ENCODE assay signal across 27 mouse cellular contexts in genomic region chr16:94210689-94211357, GRCm38 (mm10).
DNase-seq lines count a peak whose midpoint lies in the region; ATAC-seq and TF ChIP-seq lines count a peak whose summit lies in the region.
"Had no signal": no experiment of that assay in that cellular context is flagged by ENCODE, and none has a peak within 500 bp of the region (broad histone marks: within the 10 kb centered on the region; RNA-seq: fewer than 3 reads in every experiment).

No protein-coding gene starts in this region.

- no peak for TF ChIP-seq EP300 in stomach, postnatal 0 days (optimal IDR thresholded peaks at IDR 0.05)

- no peaks in the 10 kb centered on the region for H3K27me3 ChIP-seq in embryonic facial prominence, embryonic 14.5 days (replicated peaks; ENCODE audit: control insufficient read depth, insufficient read depth, low read length)
- peaks cover 10% of the 10 kb centered on the region; the same call in 1 of the 2 replicates for H3K27me3 ChIP-seq in embryonic facial prominence, embryonic 10.5 days (replicated peaks; ENCODE audit: low read depth, poor library complexity, severe bottlenecking)
- H3K27me3 ChIP-seq in stomach, embryonic 14.5 days (ENCODE audit: control insufficient read depth, insufficient read depth, low read length): no peaks in the 10 kb centered on the region
- H3K27me3 ChIP-seq in stomach, postnatal 0 days (ENCODE audit: control insufficient read depth, insufficient read depth, low read length): no peaks in the 10 kb centered on the region
- peaks cover 30% of the 10 kb centered on the region for H3K27me3 ChIP-seq in limb, embryonic 15.5 days
- no peaks in the 10 kb centered on the region for H3K27me3 ChIP-seq in forebrain, embryonic 16.5 days (replicated peaks; ENCODE audit: control insufficient read depth, insufficient read depth, low read length)
- peaks cover 18% of the 10 kb centered on the region; the same call in 1 of the 2 replicates for H3K27me3 ChIP-seq in forebrain, embryonic 10.5 days (ENCODE audit: poor library complexity, severe bottlenecking)
- H3K27me3 ChIP-seq: forebrain, embryonic 15.5 days; heart, embryonic 15.5 days; intestine, embryonic 15.5 days had no signal

- TF ChIP-seq CTCF in stomach, postnatal 0 days (IDR thresholded peaks at IDR 0.05; ENCODE audit: low read depth): no peak

- H3K4me2 ChIP-seq in embryonic facial prominence, embryonic 14.5 days (ENCODE audit: low read depth, low read length): no peak overlapping the region; the same call in 1 of the 2 replicates
- H3K4me2 ChIP-seq in stomach, embryonic 14.5 days (replicated peaks; ENCODE audit: low read depth, low read length): no peak overlapping the region
- H3K4me2 ChIP-seq in stomach, postnatal 0 days (replicated peaks; ENCODE audit: low read depth): no peak overlapping the region
- no peak overlapping the region for H3K4me2 ChIP-seq in limb, embryonic 15.5 days
- H3K4me2 ChIP-seq in forebrain, embryonic 16.5 days (ENCODE audit: low read length): no peak overlapping the region
- H3K4me2 ChIP-seq: embryonic facial prominence, embryonic 13.5 days; forebrain, embryonic 15.5 days; heart, embryonic 11.5 days; heart, embryonic 15.5 days; hindbrain, embryonic 14.5 days; intestine, embryonic 15.5 days had no signal

- no peaks in the 10 kb centered on the region for H3K36me3 ChIP-seq in embryonic facial prominence, embryonic 14.5 days (ENCODE audit: control insufficient read depth, insufficient read depth, low read length)
- H3K36me3 ChIP-seq in embryonic facial prominence, embryonic 10.5 days (replicated peaks): no peaks in the 10 kb centered on the region
- H3K36me3 ChIP-seq in stomach, embryonic 14.5 days (ENCODE audit: control insufficient read depth, insufficient read depth, low read length): no peaks in the 10 kb centered on the region
- no peaks in the 10 kb centered on the region for H3K36me3 ChIP-seq in stomach, postnatal 0 days (ENCODE audit: control insufficient read depth, insufficient read depth, low read length)
- H3K36me3 ChIP-seq in limb, embryonic 15.5 days: no peaks in the 10 kb centered on the region
- H3K36me3 ChIP-seq in forebrain, embryonic 16.5 days (ENCODE audit: control insufficient read depth, insufficient read depth): no peaks in the 10 kb centered on the region
- no peaks in the 10 kb centered on the region for H3K36me3 ChIP-seq in forebrain, embryonic 10.5 days (replicated peaks)
- H3K36me3 ChIP-seq: embryonic facial prominence, embryonic 13.5 days; forebrain, embryonic 15.5 days; G1E; heart, embryonic 15.5 days; hindbrain, embryonic 10.5 days; intestine, embryonic 15.5 days had no signal

- no peak overlapping the region for H3K4me3 ChIP-seq in embryonic facial prominence, embryonic 14.5 days (ENCODE audit: low read depth, low read length)
- no peak overlapping the region for H3K4me3 ChIP-seq in embryonic facial prominence, embryonic 10.5 days
- H3K4me3 ChIP-seq in stomach, embryonic 14.5 days (ENCODE audit: low read depth, low read length): no peak overlapping the region
- no peak overlapping the region for H3K4me3 ChIP-seq in stomach, postnatal 0 days (ENCODE audit: low read depth, low read length)
- H3K4me3 ChIP-seq in limb, embryonic 15.5 days: no peak overlapping the region
- no peak overlapping the region for H3K4me3 ChIP-seq in forebrain, embryonic 16.5 days (replicated peaks; ENCODE audit: low read length)
- no peak overlapping the region for H3K4me3 ChIP-seq in forebrain, embryonic 10.5 days
- H3K4me3 ChIP-seq: embryonic facial prominence, embryonic 13.5 days; erythroblast, embryonic 14.5 days; forebrain, embryonic 15.5 days; gastrocnemius, adult 2 months; heart, embryonic 15.5 days; hindbrain, embryonic 10.5 days; intestine, embryonic 15.5 days had no signal

- peaks cover 9% of the 10 kb centered on the region; the same call in 1 of the 2 replicates for H3K4me1 ChIP-seq in embryonic facial prominence, embryonic 14.5 days (ENCODE audit: control insufficient read depth, insufficient read depth, low read length)
- H3K4me1 ChIP-seq in embryonic facial prominence, embryonic 10.5 days: peaks cover 5% of the 10 kb centered on the region; the same call in 1 of the 2 replicates
- H3K4me1 ChIP-seq in stomach, embryonic 14.5 days (ENCODE audit: control insufficient read depth, insufficient read depth, low read length): no peaks in the 10 kb centered on the region
- H3K4me1 ChIP-seq in stomach, postnatal 0 days (replicated peaks; ENCODE audit: control insufficient read depth, insufficient read depth): no peaks in the 10 kb centered on the region; the same call in 1 of the 2 replicates
- peaks cover 21% of the 10 kb centered on the region for H3K4me1 ChIP-seq in limb, embryonic 15.5 days
- H3K4me1 ChIP-seq in forebrain, embryonic 16.5 days (replicated peaks; ENCODE audit: control insufficient read depth, insufficient read depth, low read length): no peaks in the 10 kb centered on the region
- H3K4me1 ChIP-seq in forebrain, embryonic 10.5 days: no peaks in the 10 kb centered on the region; the same call in 1 of the 2 replicates
- H3K4me1 ChIP-seq: forebrain, embryonic 15.5 days; intestine, embryonic 15.5 days had no signal

- H3K9me3 ChIP-seq in embryonic facial prominence, embryonic 14.5 days (ENCODE audit: control insufficient read depth, low read length): 0 out of 2 replicates have a peak, but pooled peaks cover 7% of the 10 kb centered on the region
- peaks cover 4% of the 10 kb centered on the region; the same call in 1 of the 2 replicates for H3K9me3 ChIP-seq in embryonic facial prominence, embryonic 10.5 days
- no peaks in the 10 kb centered on the region for H3K9me3 ChIP-seq in stomach, embryonic 14.5 days (ENCODE audit: control insufficient read depth, low read depth, low read length)
- no peaks in the 10 kb centered on the region for H3K9me3 ChIP-seq in stomach, postnatal 0 days (ENCODE audit: control insufficient read depth, low read length)
- H3K9me3 ChIP-seq in limb, embryonic 15.5 days: 0 out of 2 replicates have a peak, but pooled peaks cover 5% of the 10 kb centered on the region
- H3K9me3 ChIP-seq in forebrain, embryonic 16.5 days (ENCODE audit: control insufficient read depth, low read length): no peaks in the 10 kb centered on the region
- peaks cover 10% of the 10 kb centered on the region for H3K9me3 ChIP-seq in forebrain, embryonic 10.5 days
- H3K9me3 ChIP-seq: forebrain, embryonic 15.5 days; G1E; intestine, embryonic 15.5 days had no signal

- 59% methylated on average over 15 of the region's 15 CpGs for WGBS in embryonic facial prominence, embryonic 14.5 days
- WGBS in embryonic facial prominence, embryonic 10.5 days: 87% methylated on average over 15 of the region's 15 CpGs
- 66% methylated on average over 15 of the region's 15 CpGs for whole genome bisulfite sequencing in stomach, embryonic 14.5 days
- 62% methylated on average over 15 of the region's 15 CpGs for WGBS in stomach, postnatal 0 days
- WGBS in limb, embryonic 15.5 days: 44% methylated on average over 15 of the region's 15 CpGs
- WGBS in forebrain, embryonic 16.5 days: 92% methylated on average over 15 of the region's 15 CpGs
- WGBS in forebrain, embryonic 10.5 days: 90% methylated on average over 15 of the region's 15 CpGs

- H3K9ac ChIP-seq in embryonic facial prominence, embryonic 14.5 days (ENCODE audit: low read depth, low read length): no peak overlapping the region
- no peak overlapping the region for H3K9ac ChIP-seq in stomach, embryonic 14.5 days (replicated peaks; ENCODE audit: low read depth, low read length)
- no peak overlapping the region for H3K9ac ChIP-seq in stomach, postnatal 0 days (ENCODE audit: low read length)
- no peak overlapping the region for H3K9ac ChIP-seq in limb, embryonic 15.5 days
- H3K9ac ChIP-seq in forebrain, embryonic 16.5 days (replicated peaks; ENCODE audit: low read depth, low read length): no peak overlapping the region
- H3K9ac ChIP-seq: embryonic facial prominence, embryonic 13.5 days; forebrain, embryonic 15.5 days; heart, embryonic 15.5 days; hindbrain, embryonic 14.5 days; intestine, embryonic 15.5 days had no signal

- peak; percentile 58 for DNase-seq in embryonic facial prominence, embryonic 14.5 days (ENCODE audit: low spot score)
- no peak for DNase-seq in embryonic facial prominence, embryonic 10.5 days (ENCODE audit: low spot score)
- DNase-seq in stomach, postnatal 0 days (ENCODE audit: low spot score): no peak
- DNase-seq in forebrain, embryonic 10.5 days (ENCODE audit: extremely low spot score, low spot score): no peak
- DNase-seq: adrenal gland, postnatal 14 days; B cell, adult 2 months; cerebellum, adult 11-12 months; cerebellum, adult 9-10 months; cerebellum, postnatal 25 days; gastrocnemius, adult 2 months; gastrocnemius, postnatal 36 days; heart, adult 18-20 months; heart, postnatal 14 days had no signal

- no peak for ATAC-seq in embryonic facial prominence, embryonic 14.5 days (ENCODE audit: low read depth)
- no peak; the same call in 1 of the 2 replicates for ATAC-seq in stomach, embryonic 14.5 days (ENCODE audit: insufficient number of reproducible peaks, insufficient read depth, low FRiP score, low read depth)
- no peak for ATAC-seq in stomach, postnatal 0 days (ENCODE audit: low FRiP score, low TSS enrichment)
- ATAC-seq in limb, embryonic 15.5 days (ENCODE audit: insufficient number of reproducible peaks, low FRiP score, low TSS enrichment, low read depth): peak; percentile 68; the same call in 1 of the 2 replicates
- no peak for ATAC-seq in forebrain, embryonic 16.5 days
- ATAC-seq: activated CD4-positive, CD25-positive, alpha-beta regulatory T cell, adult 4 months; CD4-positive, CD25-positive, alpha-beta regulatory T cell, adult 4 months; forebrain, embryonic 15.5 days; intestine, embryonic 15.5 days had no signal

- H3K27ac ChIP-seq in embryonic facial prominence, embryonic 14.5 days (replicated peaks; ENCODE audit: low read depth, low read length): 0 out of 2 replicates have a peak overlapping the region, but pooled peaks have one; percentile 24
- H3K27ac ChIP-seq in embryonic facial prominence, embryonic 10.5 days (replicated peaks): no peak overlapping the region
- H3K27ac ChIP-seq in stomach, embryonic 14.5 days (ENCODE audit: low read length): peak overlapping the region; percentile 61; the same call in 1 of the 2 replicates
- no peak overlapping the region for H3K27ac ChIP-seq in stomach, postnatal 0 days (replicated peaks)
- H3K27ac ChIP-seq in limb, embryonic 15.5 days: no peak overlapping the region
- H3K27ac ChIP-seq in forebrain, embryonic 16.5 days (ENCODE audit: low read length): no peak overlapping the region
- no peak overlapping the region for H3K27ac ChIP-seq in forebrain, embryonic 10.5 days
- H3K27ac ChIP-seq: embryonic facial prominence, embryonic 13.5 days; forebrain, embryonic 15.5 days; hindbrain, embryonic 10.5 days; hindbrain, embryonic 14.5 days; intestine, embryonic 15.5 days had no signal

Comparison
In these comparisons a context has a peak if more than half of its experiments do, and no peak if none do; other contexts are left out.
1. H3K27ac ChIP-seq: peak in embryonic facial prominence, embryonic 14.5 days (single experiment) and stomach, embryonic 14.5 days (single experiment); none in embryonic facial prominence, embryonic 10.5 days (single experiment), stomach, postnatal 0 days (single experiment), limb, embryonic 15.5 days (single experiment), forebrain, embryonic 16.5 days (single experiment) and forebrain, embryonic 10.5 days (single experiment).